Mouse (Mus musculus): Measurements from ENCODE around the gene Aipl1.

DNA sequence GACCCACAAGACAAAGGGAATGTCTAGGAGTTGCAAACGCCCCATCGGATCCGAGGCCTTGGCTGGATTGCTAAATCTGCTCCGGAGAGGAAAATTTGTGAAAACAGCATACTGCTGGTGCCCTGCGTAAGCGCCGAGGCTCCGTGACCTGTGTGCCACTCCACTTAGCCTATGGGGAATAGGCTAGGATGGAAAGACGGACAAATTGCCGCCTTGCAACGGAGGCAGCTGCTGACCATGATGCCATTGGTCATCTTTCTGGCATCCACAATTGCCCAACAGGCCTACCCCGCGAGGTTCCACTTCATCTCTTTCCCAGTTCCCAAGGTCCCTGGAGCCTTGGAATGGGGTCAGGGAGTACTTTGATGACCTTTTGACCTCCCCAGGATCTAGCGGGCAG lies 5.3 kb upstream of the Aipl1 start:
- TF ChIP-seq MAX (IDR thresholded peaks at IDR 0.05; ENCODE audit: low read depth) (no peak), USF1 (IDR thresholded peaks at IDR 0.05; ENCODE audit: low read depth) (no peak), POLR2AphosphoS2 (IDR thresholded peaks at IDR 0.05; ENCODE audit: insufficient read length, low read depth) (no peak), TCF12 (IDR thresholded peaks at IDR 0.05; ENCODE audit: insufficient read depth, poor library complexity, severe bottlenecking) (no peak), POLR2A (IDR thresholded peaks at IDR 0.05; ENCODE audit: insufficient read length, low read depth) (no peak), MYOD1 (IDR thresholded peaks at IDR 0.05; ENCODE audit: control insufficient read depth in 1 of 3, insufficient read length in 2 of 3, low read depth in 2 of 3) (peak in 1 of 3 experiments; percentile 18), E2F4 (IDR thresholded peaks at IDR 0.05; ENCODE audit: insufficient read depth) (no peak), MYOG (IDR thresholded peaks at IDR 0.05; ENCODE audit: control insufficient read depth in 1 of 3, insufficient read depth in 1 of 3, insufficient read length in 2 of 3, low read depth in 2 of 3) (peak in 1 of 3 experiments; percentile 8)
